Mouse (Mus musculus): ENCODE measurements at regions not wholly inside any gene's neighbourhood (a gene's known extent, or its start where the extent isn't known, plus 50 kb on each side); places are given as distances from the start of the nearest gene placed in this dataset.

DNA sequence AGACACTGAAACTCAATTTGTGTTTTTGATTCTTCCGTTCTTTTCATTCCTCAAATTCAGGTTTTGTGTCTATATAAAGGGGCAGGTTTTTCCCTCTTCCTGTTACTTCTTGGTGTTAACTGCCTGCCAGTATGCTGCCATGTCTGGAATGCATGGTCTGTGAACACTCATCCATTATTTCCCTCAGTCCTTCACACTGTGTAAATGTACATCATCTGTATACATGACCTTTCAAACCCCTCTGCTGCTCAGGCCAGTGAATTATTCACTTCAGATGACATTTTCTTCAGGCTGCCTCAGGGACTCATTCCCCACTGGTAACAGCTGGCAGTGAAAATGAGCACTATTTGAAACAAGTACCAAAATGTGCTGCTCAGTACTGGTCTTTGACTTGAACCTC lies 512.0 kb upstream of the Atxn7l3b start:
- 76% methylated on average over 1 of the region's 1 CpGs for WGBS
- no peak for DNase-seq (ENCODE audit: low spot score)
- no peaks in the 10 kb centered on the region for H3K9me3 ChIP-seq (ENCODE audit: control insufficient read depth, low read length)
- H3K4me2 ChIP-seq (ENCODE audit: low read depth, severe bottlenecking): no peak overlapping the region
- H3K9ac ChIP-seq (ENCODE audit: low read length): no peak overlapping the region
- H3K4me3 ChIP-seq (ENCODE audit: low read depth, low read length): no peak overlapping the region
- ATAC-seq (ENCODE audit: insufficient number of reproducible peaks, low FRiP score, low TSS enrichment, low read depth): 0 out of 2 replicates have a peak, but pooled peaks have one; percentile 62
- H3K36me3 ChIP-seq (ENCODE audit: control insufficient read depth, insufficient read depth, low read length): no peaks in the 10 kb centered on the region
- no peaks in the 10 kb centered on the region for H3K4me1 ChIP-seq (ENCODE audit: control insufficient read depth, insufficient read depth, low read length)
- no peak overlapping the region for H3K27ac ChIP-seq (replicated peaks; ENCODE audit: low read depth, low read length)
- no peaks in the 10 kb centered on the region for H3K27me3 ChIP-seq (ENCODE audit: control insufficient read depth, insufficient read depth, low read length)

DNA sequence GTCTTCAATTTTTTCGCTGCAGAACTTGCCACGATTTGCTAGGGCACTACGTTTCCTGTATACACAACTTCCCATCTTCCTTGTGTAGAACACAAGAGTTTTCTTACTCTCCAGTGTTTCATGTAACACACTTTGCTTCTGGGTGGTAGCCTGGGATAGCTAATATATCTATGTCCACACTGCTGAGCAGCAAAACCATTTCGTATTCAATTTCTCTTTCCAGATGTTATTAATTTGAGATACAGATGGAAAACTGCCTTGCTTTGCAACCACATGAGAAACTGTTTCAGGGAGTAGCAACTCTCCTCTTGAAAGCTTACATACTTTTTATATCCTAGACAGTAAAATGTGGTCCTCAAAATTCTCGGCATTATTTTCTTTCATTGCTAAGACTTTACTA lies 502.4 kb upstream of the Atxn7l3b start:
- Histone ChIP-seq H3K4me3 (ENCODE audit: low read depth, low read length) (no peak overlapping the region), H3K4me2 (ENCODE audit: low read depth, severe bottlenecking) (no peak overlapping the region), H3K27ac (replicated peaks; ENCODE audit: low read depth, low read length) (no peak overlapping the region), H3K9me3 (ENCODE audit: control insufficient read depth, low read length) (no peaks in the 10 kb centered on the region), H3K9ac (ENCODE audit: low read length) (no peak overlapping the region), H3K36me3 (ENCODE audit: control insufficient read depth, insufficient read depth, low read length) (no peaks in the 10 kb centered on the region), H3K27me3 (ENCODE audit: control insufficient read depth, insufficient read depth, low read length) (no peaks in the 10 kb centered on the region), H3K4me1 (ENCODE audit: control insufficient read depth, insufficient read depth, low read length) (no peaks in the 10 kb centered on the region)
- 51% methylated on average over 5 of the region's 5 CpGs for WGBS
- ATAC-seq (ENCODE audit: insufficient number of reproducible peaks, low FRiP score, low TSS enrichment, low read depth): peak; percentile 66; the same call in 1 of the 2 replicates
- DNase-seq (ENCODE audit: low spot score): no peak

DNA sequence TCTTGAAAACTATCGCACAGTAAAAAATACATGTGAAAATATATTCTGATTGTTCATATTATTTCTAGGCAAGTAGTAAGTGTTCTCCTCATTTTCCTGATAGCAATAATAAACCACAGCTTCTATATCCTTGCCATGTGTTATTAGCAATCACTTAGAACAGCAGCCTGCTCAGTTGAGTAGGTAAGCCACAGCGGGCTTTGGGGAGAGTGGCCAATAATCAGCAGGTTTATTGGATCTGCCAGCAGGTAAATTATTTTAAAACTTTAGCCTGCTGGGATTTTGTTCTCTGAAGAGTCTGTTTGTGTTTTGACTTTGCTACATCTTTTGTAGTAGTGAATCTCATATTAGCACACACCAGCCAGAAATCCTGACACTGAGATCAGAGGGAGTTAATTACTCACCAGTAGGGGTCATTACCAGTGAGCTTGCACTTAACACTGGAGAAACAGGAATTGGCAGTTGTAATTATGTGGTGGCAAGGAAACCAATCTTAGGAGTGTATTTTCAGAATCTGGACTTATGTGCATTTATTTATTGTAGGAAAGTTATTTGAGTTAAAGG lies 482.5 kb upstream of the Atxn7l3b start:
- 0 out of 2 replicates have a peak, but pooled peaks cover 2% of the 10 kb centered on the region for H3K4me1 ChIP-seq (ENCODE audit: control insufficient read depth, insufficient read depth, low read length)
- DNase-seq (ENCODE audit: low spot score) (no peak), ATAC-seq (ENCODE audit: insufficient number of reproducible peaks, low FRiP score, low TSS enrichment, low read depth) (no peak)
- no peaks in the 10 kb centered on the region for H3K9me3 ChIP-seq (ENCODE audit: control insufficient read depth, low read length)
- no peaks in the 10 kb centered on the region for H3K27me3 ChIP-seq (ENCODE audit: control insufficient read depth, insufficient read depth, low read length)
- H3K27ac ChIP-seq (replicated peaks; ENCODE audit: low read depth, low read length): no peak overlapping the region
- no peak overlapping the region for H3K9ac ChIP-seq (ENCODE audit: low read length)
- H3K4me3 ChIP-seq (ENCODE audit: low read depth, low read length): no peak overlapping the region
- 72% methylated on average over 2 of the region's 2 CpGs for WGBS
- no peaks in the 10 kb centered on the region for H3K36me3 ChIP-seq (ENCODE audit: control insufficient read depth, insufficient read depth, low read length)
- H3K4me2 ChIP-seq (ENCODE audit: low read depth, severe bottlenecking): no peak overlapping the region

DNA sequence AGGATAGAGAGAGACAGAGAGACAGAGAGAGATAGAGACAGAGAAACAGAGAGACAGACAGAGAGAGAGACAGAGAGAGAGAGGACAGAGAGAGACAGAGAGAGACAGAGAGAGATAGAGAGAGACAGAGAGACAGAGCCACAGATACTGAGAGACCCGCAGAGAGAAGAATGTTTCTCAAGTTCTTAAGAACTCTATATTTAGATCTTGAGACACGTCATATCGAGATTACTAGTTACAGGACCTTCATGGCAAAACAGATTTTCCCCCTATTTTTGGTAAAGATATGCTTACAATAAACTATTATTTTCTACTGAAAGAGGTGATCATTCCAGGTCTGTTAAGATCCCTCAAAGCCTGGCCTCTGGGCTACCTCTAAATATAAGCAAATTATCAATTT lies 461.8 kb upstream of the Atxn7l3b start:
- DNase-seq (ENCODE audit: low spot score) (no peak), ATAC-seq (ENCODE audit: insufficient number of reproducible peaks, low FRiP score, low TSS enrichment, low read depth) (no peak)
- Histone ChIP-seq H3K9ac (ENCODE audit: low read length) (no peak overlapping the region), H3K27ac (replicated peaks; ENCODE audit: low read depth, low read length) (no peak overlapping the region), H3K4me1 (ENCODE audit: control insufficient read depth, insufficient read depth, low read length) (no peaks in the 10 kb centered on the region), H3K27me3 (ENCODE audit: control insufficient read depth, insufficient read depth, low read length) (no peaks in the 10 kb centered on the region), H3K36me3 (ENCODE audit: control insufficient read depth, insufficient read depth, low read length) (no peaks in the 10 kb centered on the region), H3K9me3 (ENCODE audit: control insufficient read depth, low read length) (no peaks in the 10 kb centered on the region), H3K4me3 (ENCODE audit: low read depth, low read length) (no peak overlapping the region), H3K4me2 (ENCODE audit: low read depth, severe bottlenecking) (no peak overlapping the region)
- 96% methylated on average over 3 of the region's 3 CpGs for WGBS

DNA sequence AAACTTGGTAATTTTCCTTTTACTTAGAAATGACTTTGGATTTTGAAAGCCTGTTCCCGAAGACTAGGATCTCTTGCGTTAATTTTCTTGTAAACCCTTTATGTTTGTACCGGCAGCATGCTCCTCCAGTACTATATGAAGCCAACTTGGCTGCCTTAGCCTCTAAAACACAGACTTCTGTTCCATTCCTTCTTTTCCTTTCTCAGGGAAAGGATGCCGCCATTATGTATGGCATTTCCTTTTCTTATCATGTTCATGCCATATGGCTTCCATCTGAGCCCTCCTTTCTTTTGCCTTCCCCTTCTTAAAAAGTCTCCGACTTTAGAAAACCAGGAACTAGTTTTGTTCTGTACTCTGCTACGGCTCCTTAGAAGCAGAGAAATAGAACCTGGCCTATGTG lies 440.4 kb upstream of the Atxn7l3b start:
- Histone ChIP-seq H3K27ac (replicated peaks; ENCODE audit: low read depth, low read length) (no peak overlapping the region), H3K4me2 (ENCODE audit: low read depth, severe bottlenecking) (no peak overlapping the region), H3K4me3 (ENCODE audit: low read depth, low read length) (no peak overlapping the region), H3K36me3 (ENCODE audit: control insufficient read depth, insufficient read depth, low read length) (no peaks in the 10 kb centered on the region), H3K9ac (ENCODE audit: low read length) (no peak overlapping the region), H3K27me3 (ENCODE audit: control insufficient read depth, insufficient read depth, low read length) (no peaks in the 10 kb centered on the region), H3K4me1 (ENCODE audit: control insufficient read depth, insufficient read depth, low read length) (no peaks in the 10 kb centered on the region), H3K9me3 (ENCODE audit: control insufficient read depth, low read length) (no peaks in the 10 kb centered on the region)
- DNase-seq (ENCODE audit: low spot score) (no peak), ATAC-seq (ENCODE audit: insufficient number of reproducible peaks, low FRiP score, low TSS enrichment, low read depth) (no peak)
- WGBS: 89% methylated on average over 6 of the region's 6 CpGs

DNA sequence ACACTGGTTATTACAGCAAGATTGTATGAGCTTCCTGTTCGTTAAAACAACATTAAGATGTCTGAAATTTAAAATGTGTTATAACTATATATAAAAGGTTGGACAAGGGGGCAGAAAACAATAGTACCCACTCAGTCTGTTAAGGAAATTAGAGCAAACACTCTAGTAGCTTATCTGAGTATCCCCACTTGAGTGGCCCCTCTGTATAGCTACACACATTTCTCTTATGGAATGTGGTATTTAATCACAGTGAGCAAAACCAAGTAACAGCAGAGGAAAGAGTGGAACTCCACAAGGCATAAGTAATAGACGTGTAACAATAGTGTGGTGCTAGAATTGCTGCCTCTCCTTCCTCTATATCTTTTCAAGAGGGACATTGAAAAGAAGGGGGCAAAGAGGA lies 417.4 kb upstream of the Atxn7l3b start:
- Histone ChIP-seq H3K4me1 (ENCODE audit: control insufficient read depth, insufficient read depth, low read length) (no peaks in the 10 kb centered on the region), H3K27ac (replicated peaks; ENCODE audit: low read depth, low read length) (no peak overlapping the region), H3K9me3 (ENCODE audit: control insufficient read depth, low read length) (no peaks in the 10 kb centered on the region), H3K27me3 (ENCODE audit: control insufficient read depth, insufficient read depth, low read length) (no peaks in the 10 kb centered on the region), H3K4me3 (ENCODE audit: low read depth, low read length) (no peak overlapping the region), H3K9ac (ENCODE audit: low read length) (no peak overlapping the region), H3K36me3 (ENCODE audit: control insufficient read depth, insufficient read depth, low read length) (no peaks in the 10 kb centered on the region), H3K4me2 (ENCODE audit: low read depth, severe bottlenecking) (no peak overlapping the region)
- no peak for ATAC-seq (ENCODE audit: insufficient number of reproducible peaks, low FRiP score, low TSS enrichment, low read depth)
- 54% methylated on average over 2 of the region's 2 CpGs for WGBS
- DNase-seq (ENCODE audit: low spot score): no peak

Data from limb, embryonic 11.5 days (tissue).